Mouse (Mus musculus): ENCODE measurements around the gene Gpr35.

Gene Gpr35

GRCm38 (mm10) chr1:92950607-92951006 is at the start of gene Gpr35:
Gene Gpr35, plus strand, starts transcription at chr1:92950865.
- DNase-seq (ENCODE audit: low read depth): no peak

- DNase-seq (ENCODE audit: low read depth): no peak
These were observed 47.9 kb upstream of the Gpr35 start, which contains the start of gene Ankmy1 for GRCm38 (mm10) chr1:92902786-92903185. Gene Ankmy1, minus strand, starts transcription at chr1:92902906.

- no peak for DNase-seq (ENCODE audit: low read depth)
These were observed 47.0 kb upstream of the Gpr35 start for GRCm38 (mm10) chr1:92903627-92904026.

DNA sequence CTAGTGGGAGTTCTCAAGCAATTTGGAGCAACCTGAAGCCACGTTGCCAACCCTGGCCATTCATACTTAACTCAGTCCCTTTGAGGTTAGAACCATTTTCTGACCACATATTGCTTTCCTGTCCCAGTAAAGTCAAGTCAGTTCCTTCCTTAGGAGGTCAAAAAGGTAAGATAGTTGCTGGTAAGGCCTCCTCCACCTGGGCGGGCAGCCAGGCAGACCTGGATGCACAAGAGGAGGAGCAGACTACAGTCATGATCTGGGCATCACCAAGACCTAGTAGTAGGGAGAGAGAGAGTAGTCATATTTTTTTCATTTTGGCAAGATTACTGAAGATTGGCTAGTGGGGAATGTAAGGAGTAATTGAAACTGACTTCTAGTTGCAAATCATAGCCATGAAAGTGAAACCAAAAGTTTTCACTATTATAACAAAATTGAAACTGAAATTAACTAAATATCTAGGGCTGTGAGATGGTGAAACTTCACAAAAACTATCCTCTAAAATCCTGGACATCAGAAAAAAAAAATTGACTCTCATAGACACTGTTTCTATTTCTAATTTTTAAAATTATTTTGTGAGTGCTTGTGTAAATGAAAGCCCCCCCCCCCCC is 44.9 kb upstream of the Gpr35 start:
- peak; percentile 16 for DNase-seq (ENCODE audit: low read depth)

GRCm38 (mm10) chr1:92906779-92907631 is 43.7 kb upstream of the Gpr35 start, which contains the start of gene Dusp28:
Gene Dusp28, plus strand, starts transcription at chr1:92906981.
- DNase-seq (ENCODE audit: low read depth): peak; percentile 94

GRCm38 (mm10) chr1:92907632-92908360 is 42.9 kb upstream of the Gpr35 start:
- no peak for DNase-seq (ENCODE audit: low read depth)

- DNase-seq (ENCODE audit: low read depth): no peak
These were observed 42.0 kb upstream of the Gpr35 start for GRCm38 (mm10) chr1:92908664-92909063.

GRCm38 (mm10) chr1:92909068-92909467 is 41.6 kb upstream of the Gpr35 start:
- DNase-seq (ENCODE audit: low read depth): peak; percentile 63

DNA sequence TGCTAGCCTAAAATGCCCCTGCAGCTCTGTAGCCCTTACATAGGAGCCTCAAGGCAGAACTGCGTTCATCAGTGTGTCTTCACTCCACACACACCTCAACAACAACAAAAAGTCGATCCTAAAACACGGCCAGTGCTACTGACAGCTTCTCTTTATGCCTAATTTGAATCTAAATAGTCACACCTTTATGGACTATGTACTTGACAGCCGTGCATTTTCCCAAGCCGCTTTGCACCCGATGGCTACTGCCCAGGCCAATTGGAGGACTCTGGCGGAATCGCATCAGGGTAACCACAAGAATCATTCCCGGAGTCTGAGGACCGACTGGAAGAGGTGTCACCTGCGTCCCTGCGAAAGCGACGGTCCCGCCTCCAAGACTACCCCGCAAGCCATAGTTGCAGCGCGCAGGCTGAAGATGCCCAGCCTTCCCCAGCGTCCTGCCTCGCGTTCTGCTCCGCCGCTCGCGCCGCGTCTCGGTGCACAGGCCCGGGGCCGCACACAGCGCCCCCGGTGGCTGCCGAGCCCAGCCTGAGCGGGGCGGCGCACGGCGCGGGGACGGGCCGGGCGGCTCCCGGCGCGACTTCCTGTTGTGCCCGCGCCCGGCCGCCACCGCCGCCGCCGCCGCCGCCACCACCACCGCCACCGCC is 40.3 kb upstream of the Gpr35 start, which contains the start of gene Rnpepl1:
Rnpepl1 (plus strand) TSS at position 545 of the 647 bp plus-strand sequence.
- peak; percentile 59 for DNase-seq (ENCODE audit: low read depth)

- DNase-seq (ENCODE audit: low read depth): peak; percentile 28
These were observed 39.5 kb upstream of the Gpr35 start for GRCm38 (mm10) chr1:92910925-92911720.

- no peak for DNase-seq (ENCODE audit: low read depth)
These were observed 38.9 kb upstream of the Gpr35 start for GRCm38 (mm10) chr1:92911721-92912138.

GRCm38 (mm10) chr1:92912286-92912685 is 38.4 kb upstream of the Gpr35 start:
- peak; percentile 31 for DNase-seq (ENCODE audit: low read depth)

DNA sequence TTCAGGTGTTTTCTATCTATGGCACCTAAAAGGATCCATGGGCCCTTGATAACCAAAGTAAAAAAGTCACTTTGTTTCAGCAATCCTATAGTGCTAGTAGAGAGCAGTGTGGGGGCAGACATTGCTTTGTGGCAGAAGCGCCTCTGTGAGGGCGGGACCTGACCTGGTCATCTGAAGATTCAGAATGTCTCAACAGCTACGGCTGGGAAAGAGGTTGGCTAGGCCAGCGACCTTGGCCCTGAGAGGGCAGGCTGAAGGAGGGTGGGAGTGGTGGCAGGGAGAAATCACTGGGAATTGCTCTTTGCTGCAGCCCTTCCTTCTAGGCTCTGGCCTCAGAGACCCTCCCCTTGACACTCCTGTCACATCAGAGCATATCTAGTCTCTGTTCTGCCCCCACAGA is 36.4 kb upstream of the Gpr35 start:
- DNase-seq (ENCODE audit: low read depth): no peak

DNA sequence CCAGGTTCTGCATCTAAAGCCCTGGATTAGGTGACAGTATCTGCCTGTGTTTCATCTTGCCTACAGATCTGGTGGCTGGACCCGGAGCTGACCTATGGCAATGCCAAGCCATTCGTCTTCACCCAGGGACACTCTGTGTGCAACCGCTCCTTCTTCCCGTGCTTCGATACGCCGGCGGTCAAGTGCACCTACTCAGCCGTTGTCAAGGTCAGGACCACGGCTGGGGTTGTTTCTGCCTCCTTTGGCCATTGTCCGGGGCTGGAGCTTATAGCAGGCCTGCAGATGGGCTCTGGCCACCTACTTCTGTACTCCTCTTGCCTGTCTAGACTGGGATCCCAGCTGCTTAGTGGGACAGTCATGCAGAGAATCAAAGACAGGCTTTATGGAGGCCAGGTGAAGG is 35.7 kb upstream of the Gpr35 start:
- DNase-seq (ENCODE audit: low read depth): no peak

DNA sequence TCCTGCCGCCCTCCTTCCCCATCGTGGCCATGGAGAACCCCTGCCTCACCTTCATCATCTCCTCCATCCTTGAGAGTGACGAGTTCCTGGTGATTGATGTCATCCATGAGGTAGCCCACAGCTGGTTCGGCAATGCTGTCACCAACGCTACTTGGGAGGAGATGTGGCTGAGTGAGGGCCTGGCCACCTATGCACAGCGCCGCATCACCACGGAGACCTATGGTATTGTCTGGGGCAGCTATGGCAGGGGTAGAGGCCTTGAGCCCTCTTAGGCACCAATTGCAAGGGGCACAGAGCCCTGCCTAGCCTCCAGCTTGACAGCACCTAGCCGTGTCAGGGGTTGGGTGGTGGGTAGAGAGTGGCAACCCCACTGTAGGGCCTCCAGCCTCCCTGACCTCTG is 33.9 kb upstream of the Gpr35 start:
- DNase-seq (ENCODE audit: low read depth): no peak

DNA sequence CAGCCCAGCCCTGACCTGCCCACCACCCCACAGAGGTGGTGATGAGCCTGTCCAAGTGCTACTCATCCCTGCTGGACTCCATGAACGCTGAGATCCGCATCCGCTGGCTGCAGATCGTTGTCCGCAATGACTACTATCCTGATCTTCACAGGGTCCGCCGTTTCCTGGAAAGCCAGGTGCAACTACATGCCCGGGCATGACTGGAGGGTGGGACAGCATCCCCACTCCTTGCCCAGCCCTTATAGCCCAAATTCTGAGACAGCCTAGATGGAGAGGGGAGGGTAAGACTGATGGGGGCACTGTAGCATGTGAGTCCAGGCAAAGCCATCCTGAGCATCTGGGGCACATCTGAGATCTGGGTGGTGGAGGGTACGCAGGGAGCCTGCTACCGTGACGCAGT is 31.5 kb upstream of the Gpr35 start:
- no peak for DNase-seq (ENCODE audit: low read depth)

GRCm38 (mm10) chr1:92919775-92920174 is 30.9 kb upstream of the Gpr35 start:
- DNase-seq (ENCODE audit: low read depth): peak; percentile 6

- peak; percentile 33 for DNase-seq (ENCODE audit: low read depth)
These were observed 30.0 kb upstream of the Gpr35 start for GRCm38 (mm10) chr1:92920474-92921200.

DNA sequence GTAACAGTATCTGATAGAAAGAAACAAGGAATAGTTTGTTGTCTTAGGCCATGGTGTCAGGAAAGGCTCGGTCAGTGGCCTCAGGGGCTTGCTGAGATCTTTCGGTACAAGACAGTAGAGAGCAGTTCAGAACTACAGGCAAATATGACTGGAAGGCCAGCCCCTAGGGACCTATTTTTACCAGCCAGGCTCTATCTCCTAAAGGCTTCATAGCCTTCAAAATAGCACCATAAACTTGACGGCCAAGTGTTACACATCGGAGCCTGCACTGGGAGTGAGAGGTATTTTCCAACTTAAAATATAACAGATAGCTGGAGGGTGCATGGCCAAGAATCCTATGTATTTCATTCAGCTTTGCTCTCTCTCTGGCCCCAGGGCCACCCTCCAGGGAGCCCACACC is 29.2 kb upstream of the Gpr35 start:
- no peak for DNase-seq (ENCODE audit: low read depth)

- DNase-seq (ENCODE audit: low read depth): no peak
These were observed 20.4 kb upstream of the Gpr35 start for GRCm38 (mm10) chr1:92930171-92930706.
